Mouse (Mus musculus): ENCODE measurements around the gene Mrpl16. TPM values are rescaled to one million over a fixed set of nuclear protein-coding genes. Genes with fewer than 3 reads are reported as not detected.
A peak's percentile ranks its signal among the peaks of the same experiment; 100 is the strongest.

Gene Mrpl16
- polyA plus RNA-seq, 1 experiment from 2014 or later, result 51.4 TPM

- Histone ChIP-seq H3K36me3 (ENCODE audit: control insufficient read depth, insufficient read depth, low read length) (no peaks in the 10 kb centered on the region), H3K9me3 (ENCODE audit: control insufficient read depth, low read length) (no peaks in the 10 kb centered on the region), H3K4me1 (replicated peaks; ENCODE audit: control insufficient read depth, insufficient read depth) (peaks cover 4% of the 10 kb centered on the region; the same call in 1 of the 2 replicates), H3K27ac (replicated peaks) (no peak overlapping the region), H3K9ac (ENCODE audit: low read length) (no peak overlapping the region), H3K27me3 (ENCODE audit: control insufficient read depth, insufficient read depth, low read length) (no peaks in the 10 kb centered on the region), H3K4me2 (replicated peaks; ENCODE audit: low read depth) (no peak overlapping the region), H3K4me3 (ENCODE audit: low read depth, low read length) (no peak overlapping the region)
- TF ChIP-seq EP300 (optimal IDR thresholded peaks at IDR 0.05), result no peak
- no peak for TF ChIP-seq CTCF (IDR thresholded peaks at IDR 0.05; ENCODE audit: low read depth)
- DNase-seq (ENCODE audit: low spot score), result no peak
- WGBS, result 68% methylated on average over 6 of the region's 6 CpGs
- ATAC-seq (ENCODE audit: low FRiP score, low TSS enrichment), result no peak
Measured at GRCm38 (mm10) chr19:11807822-11808221, 37.6 kb downstream of the Mrpl16 start.

GRCm38 (mm10) chr19:11808452-11808851 lies 38.3 kb downstream of the Mrpl16 start:
- DNase-seq (ENCODE audit: low spot score) (no peak), ATAC-seq (ENCODE audit: low FRiP score, low TSS enrichment) (no peak)
- Histone ChIP-seq H3K27ac (replicated peaks) (no peak overlapping the region), H3K4me1 (replicated peaks; ENCODE audit: control insufficient read depth, insufficient read depth) (peaks cover 7% of the 10 kb centered on the region; the same call in 1 of the 2 replicates), H3K4me2 (replicated peaks; ENCODE audit: low read depth) (no peak overlapping the region), H3K36me3 (ENCODE audit: control insufficient read depth, insufficient read depth, low read length) (no peaks in the 10 kb centered on the region), H3K27me3 (ENCODE audit: control insufficient read depth, insufficient read depth, low read length) (no peaks in the 10 kb centered on the region), H3K4me3 (ENCODE audit: low read depth, low read length) (no peak overlapping the region), H3K9me3 (ENCODE audit: control insufficient read depth, low read length) (no peaks in the 10 kb centered on the region), H3K9ac (ENCODE audit: low read length) (no peak overlapping the region)
- TF ChIP-seq EP300 (optimal IDR thresholded peaks at IDR 0.05) (no peak), CTCF (IDR thresholded peaks at IDR 0.05; ENCODE audit: low read depth) (no peak)
- 83% methylated on average over 2 of the region's 2 CpGs for WGBS

- no peaks in the 10 kb centered on the region for H3K27me3 ChIP-seq (ENCODE audit: control insufficient read depth, insufficient read depth, low read length)
- ATAC-seq (ENCODE audit: low FRiP score, low TSS enrichment), result no peak
- H3K27ac ChIP-seq (replicated peaks), result no peak overlapping the region
- H3K9ac ChIP-seq (ENCODE audit: low read length), result no peak overlapping the region
- H3K36me3 ChIP-seq (ENCODE audit: control insufficient read depth, insufficient read depth, low read length), result no peaks in the 10 kb centered on the region
- WGBS, result 52% methylated on average over 5 of the region's 5 CpGs
- TF ChIP-seq CTCF (IDR thresholded peaks at IDR 0.05; ENCODE audit: low read depth), result no peak
- no peak for TF ChIP-seq EP300 (optimal IDR thresholded peaks at IDR 0.05)
- no peak overlapping the region for H3K4me2 ChIP-seq (replicated peaks; ENCODE audit: low read depth)
- H3K9me3 ChIP-seq (ENCODE audit: control insufficient read depth, low read length), result no peaks in the 10 kb centered on the region
- peaks cover 9% of the 10 kb centered on the region; the same call in 1 of the 2 replicates for H3K4me1 ChIP-seq (replicated peaks; ENCODE audit: control insufficient read depth, insufficient read depth)
- H3K4me3 ChIP-seq (ENCODE audit: low read depth, low read length), result no peak overlapping the region
- no peak for DNase-seq (ENCODE audit: low spot score)
Measured at GRCm38 (mm10) chr19:11810003-11810758, 40.0 kb downstream of the Mrpl16 start.

- TF ChIP-seq CTCF (IDR thresholded peaks at IDR 0.05; ENCODE audit: low read depth) (no peak), EP300 (optimal IDR thresholded peaks at IDR 0.05) (no peak)
- no peak overlapping the region for H3K4me2 ChIP-seq (replicated peaks; ENCODE audit: low read depth)
- no peak for DNase-seq (ENCODE audit: low spot score)
- 48% methylated on average over 1 of the region's 1 CpGs for WGBS
- no peak for ATAC-seq (ENCODE audit: low FRiP score, low TSS enrichment)
- H3K27ac ChIP-seq (replicated peaks), result no peak overlapping the region
- H3K4me1 ChIP-seq (replicated peaks; ENCODE audit: control insufficient read depth, insufficient read depth), result peaks cover 9% of the 10 kb centered on the region; the same call in 1 of the 2 replicates
- H3K36me3 ChIP-seq (ENCODE audit: control insufficient read depth, insufficient read depth, low read length), result no peaks in the 10 kb centered on the region
- no peaks in the 10 kb centered on the region for H3K9me3 ChIP-seq (ENCODE audit: control insufficient read depth, low read length)
- no peak overlapping the region for H3K9ac ChIP-seq (ENCODE audit: low read length)
- no peaks in the 10 kb centered on the region for H3K27me3 ChIP-seq (ENCODE audit: control insufficient read depth, insufficient read depth, low read length)
- H3K4me3 ChIP-seq (ENCODE audit: low read depth, low read length), result no peak overlapping the region
Measured at GRCm38 (mm10) chr19:11810856-11811255, 40.7 kb downstream of the Mrpl16 start.

- no peaks in the 10 kb centered on the region for H3K27me3 ChIP-seq (ENCODE audit: control insufficient read depth, insufficient read depth, low read length)
- H3K9me3 ChIP-seq (ENCODE audit: control insufficient read depth, low read length), result no peaks in the 10 kb centered on the region
- WGBS, result 54% methylated on average over 5 of the region's 5 CpGs
- H3K4me1 ChIP-seq (replicated peaks; ENCODE audit: control insufficient read depth, insufficient read depth), result peaks cover 9% of the 10 kb centered on the region; the same call in 1 of the 2 replicates
- TF ChIP-seq CTCF (IDR thresholded peaks at IDR 0.05; ENCODE audit: low read depth) (no peak), EP300 (optimal IDR thresholded peaks at IDR 0.05) (no peak)
- no peaks in the 10 kb centered on the region for H3K36me3 ChIP-seq (ENCODE audit: control insufficient read depth, insufficient read depth, low read length)
- ATAC-seq (ENCODE audit: low FRiP score, low TSS enrichment), result no peak
- H3K4me2 ChIP-seq (replicated peaks; ENCODE audit: low read depth), result no peak overlapping the region
- no peak for DNase-seq (ENCODE audit: low spot score)
- no peak overlapping the region for H3K27ac ChIP-seq (replicated peaks)
- H3K9ac ChIP-seq (ENCODE audit: low read length), result no peak overlapping the region
- H3K4me3 ChIP-seq (ENCODE audit: low read depth, low read length), result no peak overlapping the region
Measured at GRCm38 (mm10) chr19:11811688-11812365, 41.6 kb downstream of the Mrpl16 start.

- Histone ChIP-seq H3K9me3 (ENCODE audit: control insufficient read depth, low read length) (no peaks in the 10 kb centered on the region), H3K9ac (ENCODE audit: low read length) (no peak overlapping the region), H3K4me1 (replicated peaks; ENCODE audit: control insufficient read depth, insufficient read depth) (peaks cover 9% of the 10 kb centered on the region; the same call in 1 of the 2 replicates), H3K27ac (replicated peaks) (peak overlapping the region; percentile 85; the same call in 1 of the 2 replicates), H3K4me3 (ENCODE audit: low read depth, low read length) (no peak overlapping the region), H3K36me3 (ENCODE audit: control insufficient read depth, insufficient read depth, low read length) (no peaks in the 10 kb centered on the region), H3K27me3 (ENCODE audit: control insufficient read depth, insufficient read depth, low read length) (no peaks in the 10 kb centered on the region), H3K4me2 (replicated peaks; ENCODE audit: low read depth) (no peak overlapping the region)
- TF ChIP-seq EP300 (optimal IDR thresholded peaks at IDR 0.05), result no peak
- TF ChIP-seq CTCF (IDR thresholded peaks at IDR 0.05; ENCODE audit: low read depth), result no peak
- ATAC-seq (ENCODE audit: low FRiP score, low TSS enrichment) (peak; percentile 50), DNase-seq (ENCODE audit: low spot score) (no peak)
- WGBS, result 38% methylated on average over 4 of the region's 4 CpGs
Measured at GRCm38 (mm10) chr19:11813136-11813535, 42.9 kb downstream of the Mrpl16 start.

Measured in stomach, postnatal 0 days (tissue).